ENCODE assay signal across 14 mouse cellular contexts in genomic region chr6:12784918-12785618, GRCm38 (mm10). TPM values are rescaled to one million over a fixed set of nuclear protein-coding genes. Genes with fewer than 3 reads are reported as not detected.
DNase-seq lines count a peak whose midpoint lies in the region; ATAC-seq lines count a peak whose summit lies in the region.
"Had no signal": no experiment of that assay in that cellular context is flagged by ENCODE, and none has a peak within 500 bp of the region (broad histone marks: within the 10 kb centered on the region; RNA-seq: fewer than 3 reads in every experiment).

No protein-coding gene starts in this region.

- H3K9me3 ChIP-seq in neural tube, embryonic 12.5 days, result no peaks in the 10 kb centered on the region
- H3K9me3 ChIP-seq in neural tube, embryonic 15.5 days (replicated peaks), result no peaks in the 10 kb centered on the region
- no peaks in the 10 kb centered on the region for H3K9me3 ChIP-seq in embryonic facial prominence, embryonic 14.5 days (ENCODE audit: control insufficient read depth, low read length)
- H3K9me3 ChIP-seq in intestine, embryonic 16.5 days (ENCODE audit: control insufficient read depth, low read length), result no peaks in the 10 kb centered on the region
- H3K9me3 ChIP-seq in neural tube, embryonic 14.5 days (ENCODE audit: control insufficient read depth, low read length), result no peaks in the 10 kb centered on the region
- H3K9me3 ChIP-seq: embryonic facial prominence, embryonic 13.5 days had no signal

- H3K4me3 ChIP-seq in neural tube, embryonic 12.5 days, result no peak overlapping the region
- H3K4me3 ChIP-seq in neural tube, embryonic 15.5 days (replicated peaks), result no peak overlapping the region
- no peak overlapping the region for H3K4me3 ChIP-seq in embryonic facial prominence, embryonic 14.5 days (ENCODE audit: low read depth, low read length)
- H3K4me3 ChIP-seq in intestine, embryonic 16.5 days (ENCODE audit: low read length), result no peak overlapping the region
- no peak overlapping the region for H3K4me3 ChIP-seq in neural tube, embryonic 14.5 days (ENCODE audit: low read depth, low read length)
- H3K4me3 ChIP-seq: embryonic facial prominence, embryonic 13.5 days had no signal

- H3K9ac ChIP-seq in neural tube, embryonic 12.5 days, result no peak overlapping the region
- H3K9ac ChIP-seq in neural tube, embryonic 15.5 days (replicated peaks), result no peak overlapping the region
- H3K9ac ChIP-seq in embryonic facial prominence, embryonic 14.5 days (ENCODE audit: low read depth, low read length), result no peak overlapping the region
- H3K9ac ChIP-seq in intestine, embryonic 16.5 days (ENCODE audit: low read depth, low read length), result no peak overlapping the region
- H3K9ac ChIP-seq in neural tube, embryonic 14.5 days (replicated peaks; ENCODE audit: low read depth, low read length), result no peak overlapping the region
- H3K9ac ChIP-seq: embryonic facial prominence, embryonic 13.5 days; liver, embryonic 14.5 days had no signal

- peak; percentile 84 for ATAC-seq in neural tube, embryonic 12.5 days (ENCODE audit: low FRiP score, low read depth)
- no peak; the same call in 1 of the 2 replicates for ATAC-seq in neural tube, embryonic 15.5 days (ENCODE audit: low FRiP score)
- ATAC-seq in embryonic facial prominence, embryonic 14.5 days (ENCODE audit: low read depth), result peak; percentile 85
- ATAC-seq in intestine, embryonic 16.5 days, result peak; percentile 56
- peak; percentile 87 for ATAC-seq in neural tube, embryonic 14.5 days (ENCODE audit: low read depth)
- ATAC-seq: inflammation-experienced regulatory T-cells, adult 6 months had no signal

- H3K4me2 ChIP-seq in neural tube, embryonic 12.5 days (replicated peaks), result no peak overlapping the region
- no peak overlapping the region for H3K4me2 ChIP-seq in neural tube, embryonic 15.5 days
- H3K4me2 ChIP-seq in embryonic facial prominence, embryonic 14.5 days (ENCODE audit: low read depth, low read length), result no peak overlapping the region
- no peak overlapping the region for H3K4me2 ChIP-seq in intestine, embryonic 16.5 days (ENCODE audit: low read depth, low read length)
- H3K4me2 ChIP-seq in neural tube, embryonic 14.5 days (ENCODE audit: low read depth, low read length), result 0 out of 2 replicates have a peak overlapping the region, but pooled peaks have one; percentile 8
- H3K4me2 ChIP-seq: embryonic facial prominence, embryonic 13.5 days had no signal

- WGBS in neural tube, embryonic 12.5 days, result 54% methylated on average over 8 of the region's 8 CpGs
- 33% methylated on average over 8 of the region's 8 CpGs for WGBS in neural tube, embryonic 15.5 days
- 73% methylated on average over 8 of the region's 8 CpGs for WGBS in embryonic facial prominence, embryonic 14.5 days
- 71% methylated on average over 8 of the region's 8 CpGs for WGBS in intestine, embryonic 16.5 days
- WGBS in neural tube, embryonic 14.5 days, result 35% methylated on average over 8 of the region's 8 CpGs

- H3K36me3 ChIP-seq in neural tube, embryonic 12.5 days, result no peaks in the 10 kb centered on the region
- H3K36me3 ChIP-seq in neural tube, embryonic 15.5 days, result no peaks in the 10 kb centered on the region
- no peaks in the 10 kb centered on the region for H3K36me3 ChIP-seq in embryonic facial prominence, embryonic 14.5 days (ENCODE audit: control insufficient read depth, insufficient read depth, low read length)
- H3K36me3 ChIP-seq in intestine, embryonic 16.5 days (ENCODE audit: control insufficient read depth, insufficient read depth, low read length), result no peaks in the 10 kb centered on the region
- H3K36me3 ChIP-seq in neural tube, embryonic 14.5 days (ENCODE audit: control insufficient read depth, insufficient read depth, low read length), result no peaks in the 10 kb centered on the region
- H3K36me3 ChIP-seq: embryonic facial prominence, embryonic 13.5 days had no signal

- no peaks in the 10 kb centered on the region for H3K4me1 ChIP-seq in neural tube, embryonic 12.5 days
- no peaks in the 10 kb centered on the region; the same call in 1 of the 2 replicates for H3K4me1 ChIP-seq in neural tube, embryonic 15.5 days
- H3K4me1 ChIP-seq in embryonic facial prominence, embryonic 14.5 days (ENCODE audit: control insufficient read depth, insufficient read depth, low read length), result no peaks in the 10 kb centered on the region
- H3K4me1 ChIP-seq in intestine, embryonic 16.5 days (ENCODE audit: control insufficient read depth, insufficient read depth, low read length), result no peaks in the 10 kb centered on the region
- peaks cover 4% of the 10 kb centered on the region; the same call in 1 of the 2 replicates for H3K4me1 ChIP-seq in neural tube, embryonic 14.5 days (ENCODE audit: control insufficient read depth, insufficient read depth, low read length)
- H3K4me1 ChIP-seq: embryonic facial prominence, embryonic 13.5 days had no signal

- H3K27ac ChIP-seq in neural tube, embryonic 12.5 days, result no peak overlapping the region
- no peak overlapping the region for H3K27ac ChIP-seq in neural tube, embryonic 15.5 days (replicated peaks)
- H3K27ac ChIP-seq in embryonic facial prominence, embryonic 14.5 days (replicated peaks; ENCODE audit: low read depth, low read length), result no peak overlapping the region
- no peak overlapping the region for H3K27ac ChIP-seq in intestine, embryonic 16.5 days (ENCODE audit: low read length)
- no peak overlapping the region for H3K27ac ChIP-seq in neural tube, embryonic 14.5 days (ENCODE audit: low read depth, low read length)
- H3K27ac ChIP-seq: embryonic facial prominence, embryonic 13.5 days; kidney, postnatal 0 days; liver, embryonic 14.5 days had no signal

- intact Hi-C loops in heart, postnatal 25 days (cut with DNase I), result no loop called here

- peak; percentile 44 for DNase-seq in embryonic facial prominence, embryonic 14.5 days (ENCODE audit: low spot score)
- no peak for DNase-seq in frontal cortex, postnatal 36 days (ENCODE audit: low spot score in 2 of 2)
- no peak for DNase-seq in heart, postnatal 25 days (ENCODE audit: low spot score)
- DNase-seq: cerebellum, adult 18-20 months; lung, postnatal 14 days; thymus, postnatal 36 days had no signal

- no peaks in the 10 kb centered on the region for H3K27me3 ChIP-seq in neural tube, embryonic 12.5 days (replicated peaks)
- no peaks in the 10 kb centered on the region for H3K27me3 ChIP-seq in neural tube, embryonic 15.5 days (replicated peaks)
- no peaks in the 10 kb centered on the region for H3K27me3 ChIP-seq in embryonic facial prominence, embryonic 14.5 days (replicated peaks; ENCODE audit: control insufficient read depth, insufficient read depth, low read length)
- no peaks in the 10 kb centered on the region for H3K27me3 ChIP-seq in intestine, embryonic 16.5 days (replicated peaks; ENCODE audit: control insufficient read depth, insufficient read depth, low read length)
- no peaks in the 10 kb centered on the region for H3K27me3 ChIP-seq in neural tube, embryonic 14.5 days (ENCODE audit: control insufficient read depth, insufficient read depth, low read length)
- H3K27me3 ChIP-seq: embryonic facial prominence, embryonic 13.5 days had no signal

RNA-seq across cellular contexts. Expression of gene Thsd7a, which starts 35.9 kb away (rescaled TPM):
- polyA plus RNA-seq in neural tube, embryonic 12.5 days (2016; fragmentation: Nextera tagmentation; extraction: Ambion mirVana), result 34.6 and 38.6 TPM in 2 replicates
- 28.3 and 34.0 TPM in 2 replicates for polyA plus RNA-seq in neural tube, embryonic 15.5 days (2015; fragmentation: Nextera tagmentation; extraction: Ambion mirVana)
- 4.7 and 4.9 TPM in 2 replicates for polyA plus RNA-seq in embryonic facial prominence, embryonic 14.5 days (2014; fragmentation: Nextera tagmentation; extraction: Ambion mirVana)
- polyA plus RNA-seq in intestine, embryonic 16.5 days (2015; fragmentation: Nextera tagmentation; extraction: Ambion mirVana), result 2.6 and 3.0 TPM in 2 replicates
- 50.1 and 52.1 TPM in 2 replicates for polyA plus RNA-seq in neural tube, embryonic 14.5 days (2014; fragmentation: Nextera tagmentation; extraction: Ambion mirVana)
- total RNA-seq in heart, postnatal 25 days (2021), result 10 to 100 TPM; 10.4 to 11.8 TPM
- polyA plus RNA-seq: inflammation-experienced regulatory T-cells, adult 6 months had no signal
